Mouse (Mus musculus) ovary, postnatal 14 days (tissue): ENCODE data around the gene Syt13.

Experiments used
- DNase-seq: peaks from one replicate; pipeline ENCODE4 v3.0.0; 2022; ENCODE audit warnings: low spot score

The Syt13 gene

GRCm38 (mm10) chr2:92964345-92964744 is 49.4 kb downstream of the Syt13 start:
- no peak for DNase-seq

DNA sequence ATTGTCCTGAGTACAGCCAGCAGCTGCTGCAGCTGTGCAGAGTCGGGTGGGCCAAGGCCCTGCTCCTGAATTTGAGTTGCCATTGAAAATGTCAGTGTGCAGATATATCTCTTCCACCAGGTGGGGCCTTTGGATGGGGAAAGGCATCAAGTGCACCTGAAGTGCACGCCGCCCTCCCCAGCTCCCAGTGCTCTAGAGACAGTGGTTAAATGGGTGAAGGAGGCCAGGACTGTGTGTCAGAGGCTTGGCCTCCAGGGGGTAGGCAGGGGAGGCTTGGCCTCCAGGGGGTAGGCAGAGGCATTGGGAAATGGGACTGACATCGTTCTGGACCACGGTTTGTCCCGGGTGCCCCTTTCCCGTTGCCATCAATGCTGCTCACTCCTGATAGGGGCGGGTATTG is 51.4 kb downstream of the Syt13 start:
- no peak for DNase-seq

GRCm38 (mm10) chr2:92967032-92967838 is 52.3 kb downstream of the Syt13 start:
- no peak for DNase-seq

DNA sequence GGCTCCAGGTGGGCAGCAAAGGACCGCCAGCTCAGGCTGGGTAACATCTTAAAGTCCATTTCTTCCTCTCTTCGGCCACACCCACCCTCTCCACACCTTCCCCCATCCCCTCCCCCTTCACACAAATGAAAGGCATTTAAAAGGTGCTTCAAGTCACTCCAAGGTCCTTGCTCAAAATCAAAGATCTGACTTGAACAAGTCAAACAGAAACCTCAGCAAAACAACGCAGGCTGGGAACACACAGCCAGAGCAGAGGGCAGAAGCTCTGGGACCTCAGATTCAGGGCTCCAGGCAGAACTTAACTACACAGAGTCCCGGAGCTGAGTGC is 52.9 kb downstream of the Syt13 start:
- no peak for DNase-seq

DNA sequence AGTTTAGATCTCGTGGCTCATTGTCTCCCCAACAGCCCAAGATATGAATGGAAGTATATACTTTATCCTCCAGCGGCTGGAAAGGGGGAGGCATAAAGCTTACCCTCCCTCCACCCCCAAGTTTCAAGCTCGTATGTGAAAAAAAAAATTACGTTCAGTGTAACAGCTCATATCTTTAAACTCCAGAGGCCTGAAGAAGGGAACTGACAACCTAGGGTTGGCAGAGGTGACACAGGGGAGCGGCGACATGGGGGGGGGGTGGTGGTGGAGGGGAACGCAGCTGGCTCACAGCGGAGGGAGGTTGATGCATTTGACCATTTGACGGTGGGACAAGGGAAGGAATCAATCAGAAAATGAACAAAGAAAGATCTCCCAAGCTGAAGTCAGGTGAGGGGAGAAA is 56.2 kb downstream of the Syt13 start:
- DNase-seq = no peak

- DNase-seq = no peak
These were observed 56.6 kb downstream of the Syt13 start for GRCm38 (mm10) chr2:92971536-92971935.

GRCm38 (mm10) chr2:92972071-92972470 is 57.2 kb downstream of the Syt13 start:
- no peak for DNase-seq

DNA sequence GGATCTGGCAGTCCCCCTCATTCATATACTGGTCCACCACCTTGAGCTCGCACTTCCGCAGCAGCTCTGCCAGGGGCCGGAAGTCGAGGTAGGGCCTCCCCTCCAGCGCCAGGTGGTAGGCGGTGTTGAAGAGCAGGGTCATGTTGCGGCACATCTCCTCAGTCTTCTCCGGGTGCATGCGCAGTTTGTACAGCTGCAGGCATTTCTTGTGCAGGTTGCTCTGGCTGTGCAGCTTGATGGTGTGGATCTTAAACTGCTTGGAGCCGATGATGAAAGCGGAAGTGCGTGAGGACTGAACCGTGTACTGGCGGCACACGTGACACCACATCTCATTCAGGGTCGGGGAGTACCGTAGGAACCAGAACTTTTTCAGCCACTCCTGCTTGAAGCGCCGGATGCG is 58.7 kb downstream of the Syt13 start:
- no peak for DNase-seq

- no peak for DNase-seq
These were observed 60.3 kb downstream of the Syt13 start for GRCm38 (mm10) chr2:92975031-92975790.

DNA sequence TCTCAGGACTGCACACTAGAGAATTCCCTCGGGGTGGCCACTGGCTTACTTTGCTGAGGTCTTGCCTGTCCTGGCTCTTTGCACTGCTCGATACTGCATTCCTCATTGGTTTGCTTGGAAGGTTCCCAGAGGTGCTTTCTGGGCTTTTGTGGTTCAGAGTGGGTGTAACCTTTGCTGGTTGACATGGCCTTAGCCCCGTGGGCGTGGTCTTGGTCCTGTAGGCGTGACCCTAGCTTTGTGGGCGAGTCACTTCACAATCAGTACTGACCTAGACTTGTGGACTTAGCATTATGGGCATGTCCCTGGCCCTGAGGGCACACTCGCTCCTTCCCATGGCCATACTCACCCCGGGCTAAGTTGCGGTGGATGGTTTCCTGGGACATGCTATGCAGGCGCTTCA is 65.3 kb downstream of the Syt13 start:
- DNase-seq = no peak

GRCm38 (mm10) chr2:92982591-92983272 is 67.8 kb downstream of the Syt13 start:
- no peak for DNase-seq

GRCm38 (mm10) chr2:92983273-92983620 is 68.3 kb downstream of the Syt13 start:
- no peak for DNase-seq

GRCm38 (mm10) chr2:92984321-92985108 is 69.6 kb downstream of the Syt13 start:
- DNase-seq = no peak

DNA sequence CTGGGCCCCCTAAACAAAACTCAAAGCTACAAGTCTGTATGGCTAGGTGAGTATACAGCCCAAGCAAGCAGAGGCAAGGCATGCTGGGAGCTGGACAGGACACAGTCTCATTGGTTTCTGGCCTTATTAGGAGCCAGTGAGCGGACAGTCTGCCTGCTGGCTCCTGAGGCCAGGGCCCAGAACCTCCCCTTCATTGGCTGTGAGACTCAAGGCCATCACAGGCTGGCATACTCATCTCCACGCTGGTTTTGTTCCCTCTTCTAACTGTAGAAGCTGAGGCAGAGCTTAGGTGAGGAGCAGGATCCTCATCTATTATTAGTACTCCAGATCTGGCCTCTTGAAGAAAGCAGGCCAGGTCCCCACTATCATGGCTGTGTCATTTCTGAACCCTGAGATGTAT is 70.3 kb downstream of the Syt13 start:
- DNase-seq = no peak

DNA sequence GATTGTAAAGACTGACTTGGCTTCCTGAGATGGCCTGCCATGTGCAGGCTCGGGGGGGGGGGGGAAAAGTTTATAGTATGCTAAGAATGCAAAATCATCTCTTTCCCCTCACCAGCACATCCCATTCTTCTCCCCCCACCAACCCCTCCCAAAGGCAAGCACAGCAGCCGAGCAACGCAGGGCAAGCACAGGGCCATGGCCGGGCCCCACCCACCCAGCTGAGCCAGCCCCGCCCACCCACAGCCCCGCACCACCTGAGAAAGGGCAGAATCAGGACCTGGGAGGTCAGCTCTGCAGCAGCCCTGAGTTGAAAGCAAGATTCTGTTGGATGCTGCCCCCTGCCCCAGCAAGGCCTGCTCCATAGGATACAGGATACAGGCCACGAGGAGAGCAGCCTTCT is 70.7 kb downstream of the Syt13 start:
- no peak for DNase-seq

DNA sequence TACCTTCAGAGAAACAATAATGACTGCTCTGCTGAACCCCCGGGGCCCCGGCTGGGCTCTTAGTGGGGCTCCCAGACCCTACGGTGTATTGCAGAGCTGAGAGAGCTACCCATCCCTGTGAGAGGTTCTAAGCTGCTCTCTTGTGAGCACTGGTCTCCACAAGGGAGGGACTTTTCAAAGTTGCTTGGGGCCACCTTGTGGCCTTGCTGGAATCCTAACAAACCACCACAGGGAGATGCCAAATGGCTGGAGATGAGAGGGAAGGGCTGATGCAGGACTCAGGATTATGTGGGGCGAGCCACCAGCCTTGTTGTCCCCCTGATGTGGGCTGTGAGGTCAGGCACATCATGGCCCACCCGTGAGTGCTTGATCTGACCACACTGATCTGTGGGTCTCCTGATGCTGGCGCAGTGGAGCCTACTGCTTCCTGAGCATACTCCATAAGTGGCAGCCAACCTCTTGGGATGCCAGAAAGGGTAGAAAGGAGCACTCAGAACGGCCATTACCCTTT is 72.3 kb downstream of the Syt13 start:
- DNase-seq = no peak

DNA sequence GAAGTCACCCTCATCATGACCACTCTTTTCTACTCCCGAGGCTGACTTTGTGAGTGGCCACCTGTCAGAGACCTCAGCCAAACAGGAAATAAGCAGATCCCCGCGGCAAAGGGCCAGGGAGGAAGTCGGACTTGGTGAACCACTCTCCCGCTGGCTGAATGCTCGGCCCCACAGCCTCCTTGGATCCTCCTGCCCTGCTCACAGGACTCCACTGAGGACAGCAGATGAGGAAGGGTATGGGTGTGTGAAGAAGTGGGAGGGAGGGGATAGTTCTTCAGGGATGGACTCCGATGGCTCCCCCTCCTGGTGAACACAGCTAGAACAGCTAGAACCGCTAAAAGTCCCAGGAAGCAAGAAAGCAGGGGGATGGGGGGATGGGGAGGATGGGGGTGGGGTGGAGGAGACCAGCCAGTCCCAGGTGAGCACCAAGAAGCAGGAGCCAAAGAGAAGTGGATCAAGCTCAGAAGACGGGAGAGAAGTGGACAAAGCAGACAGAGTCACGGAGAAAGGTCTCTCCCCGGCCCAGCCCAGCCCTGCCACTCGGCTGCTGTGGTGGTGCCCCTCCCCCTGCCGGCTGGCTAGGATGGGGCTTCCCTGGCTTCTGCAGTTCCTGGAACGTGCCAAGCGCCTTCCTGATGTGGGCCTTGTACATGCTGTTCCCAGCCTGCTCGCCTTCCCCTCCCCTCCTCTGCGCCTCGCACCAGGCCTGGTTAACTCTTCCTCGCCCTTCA is 73.2 kb downstream of the Syt13 start:
- DNase-seq = peak; percentile 51

GRCm38 (mm10) chr2:92989593-92989992 is 74.7 kb downstream of the Syt13 start:
- no peak for DNase-seq

GRCm38 (mm10) chr2:92991976-92992375 is 77.1 kb downstream of the Syt13 start:
- no peak for DNase-seq

- DNase-seq = no peak
These were observed 90.1 kb downstream of the Syt13 start for GRCm38 (mm10) chr2:93005028-93005427.
